Mouse (Mus musculus) CH12.LX (cell line): ENCODE measurements around the gene Atox1. TPM values are rescaled to one million over a fixed set of nuclear protein-coding genes. Genes with fewer than 3 reads are reported as not detected.
A peak's percentile ranks its signal among the peaks of the same experiment; 100 is the strongest.

Source experiments
- DNase-seq: peaks from one replicate; pipeline ENCODE4 v3.0.0-alpha.2; 2013; ENCODE audit errors: extremely low read depth
- H3K27ac ChIP-seq: 2 replicates; pipeline ENCODE4 v1.5.1; 2012; ENCODE audit warnings: low read depth, mild to moderate bottlenecking, control low read depth, moderate library complexity; ENCODE audit not compliant: insufficient read depth
- H3K27me3 ChIP-seq: replicated peaks from 2 replicates; pipeline ENCODE3; 2012; ENCODE audit warnings: inconsistent platforms
- H3K36me3 ChIP-seq, 2 experiments: replicated peaks in 1 of 2; 2 replicates each; pipeline versions ENCODE3 to v1.6.1; 2012; ENCODE audit warnings: inconsistent platforms in 1 of 2, low read length in 1 of 2, mild to moderate bottlenecking in 1 of 2, mixed read lengths in 1 of 2, moderate library complexity in 1 of 2; ENCODE audit not compliant: control insufficient read depth in 1 of 2, insufficient read depth in 1 of 2
- H3K4me1 ChIP-seq, 2 experiments: 2 replicates each; pipeline ENCODE4 v1.6.1; 2012; ENCODE audit warnings: inconsistent platforms in 1 of 2, moderate library complexity in 1 of 2; ENCODE audit not compliant: insufficient read depth in 2 of 2, control insufficient read depth in 1 of 2
- H3K4me2 ChIP-seq: 2 replicates; pipeline ENCODE4 v1.6.1; 2012; ENCODE audit warnings: low read depth, mild to moderate bottlenecking, control low read depth; ENCODE audit not compliant: poor library complexity, insufficient read depth, severe bottlenecking
- H3K4me3 ChIP-seq, 3 experiments: fragments of 150-350 bp in 1 of 3; sonication (generic) in 1 of 3; replicated peaks in 1 of 3; 2 replicates each; pipeline versions ENCODE3 to v1.5.1; 2011 to 2012; ENCODE audit warnings: low read depth in 2 of 3, low read length in 2 of 3, mild to moderate bottlenecking in 2 of 3, moderate library complexity in 2 of 3, control low read depth in 1 of 3, improper control_type of control experiment in 1 of 3, inconsistent platforms in 1 of 3, mixed read lengths in 1 of 3; ENCODE audit not compliant: poor library complexity in 1 of 3
- H3K79me2 ChIP-seq: replicated peaks from 2 replicates; pipeline ENCODE4 v1.6.1; 2012; ENCODE audit warnings: mild to moderate bottlenecking, moderate library complexity; ENCODE audit not compliant: control insufficient read depth, poor library complexity, insufficient read depth, severe bottlenecking; ENCODE audit errors: extremely low read depth
- H3K9ac ChIP-seq: 2 replicates; pipeline ENCODE4 v1.6.1; 2012; ENCODE audit warnings: low read depth, mild to moderate bottlenecking, control low read depth, moderate library complexity; ENCODE audit not compliant: insufficient read depth
- H3K9me3 ChIP-seq: replicated peaks from 2 replicates; pipeline ENCODE3; 2012; ENCODE audit warnings: low read length, inconsistent platforms, mixed read lengths
- BHLHE40 ChIP-seq: IDR thresholded peaks from 2 replicates; pipeline ENCODE4 v1.6.1; 2011; ENCODE audit warnings: mild to moderate bottlenecking, low read depth, low read length, improper control_type of control experiment
- CHD2 ChIP-seq: IDR thresholded peaks from 2 replicates; pipeline ENCODE4 v1.6.1; 2011; ENCODE audit warnings: low read length, improper control_type of control experiment
- CTCF ChIP-seq, 2 experiments: IDR thresholded peaks in 1 of 2; conservative IDR thresholded peaks in 1 of 2; 2 replicates each; pipeline ENCODE4 v1.5.1; 2011 to 2012; ENCODE audit warnings: low read depth in 2 of 2, low read length in 2 of 2, improper control_type of control experiment in 1 of 2, inconsistent platforms in 1 of 2, mild to moderate bottlenecking in 1 of 2, moderate library complexity in 1 of 2
- E2F4 ChIP-seq: IDR thresholded peaks from 2 replicates; pipeline ENCODE4 v1.6.1; 2011; ENCODE audit warnings: low read depth, low read length, improper control_type of control experiment; ENCODE audit not compliant: insufficient replicate concordance
- EP300 ChIP-seq: IDR thresholded peaks from 2 replicates; pipeline ENCODE4 v1.6.1; 2011; ENCODE audit warnings: low read length, improper control_type of control experiment
- HCFC1 ChIP-seq: IDR thresholded peaks from 2 replicates; pipeline ENCODE4 v1.6.1; 2012; ENCODE audit warnings: low read depth, mild to moderate bottlenecking, inconsistent platforms, low read length, improper control_type of control experiment
- IRF4 ChIP-seq: IDR thresholded peaks from 2 replicates; pipeline ENCODE4 v1.6.1; 2014; ENCODE audit warnings: low read depth, mild to moderate bottlenecking, inconsistent platforms, low read length, improper control_type of control experiment
- JUN ChIP-seq: IDR thresholded peaks from 2 replicates; pipeline ENCODE4 v1.6.1; 2011; ENCODE audit warnings: low read depth, mild to moderate bottlenecking, low read length, improper control_type of control experiment, moderate library complexity; ENCODE audit not compliant: insufficient read depth
- KAT2A ChIP-seq: IDR thresholded peaks from 2 replicates; pipeline ENCODE4 v1.6.1; 2012; ENCODE audit warnings: low read length, improper control_type of control experiment, inconsistent platforms; ENCODE audit not compliant: insufficient replicate concordance
- MAFK ChIP-seq: IDR thresholded peaks from 2 replicates; pipeline ENCODE4 v1.6.1; 2011; ENCODE audit warnings: low read length, improper control_type of control experiment; ENCODE audit not compliant: insufficient replicate concordance
- MAX ChIP-seq: IDR thresholded peaks from 2 replicates; pipeline ENCODE4 v1.6.1; 2011; ENCODE audit warnings: low read length, improper control_type of control experiment
- MEF2A ChIP-seq: IDR thresholded peaks from 2 replicates; pipeline ENCODE4 v1.6.1; 2014; ENCODE audit warnings: low read depth, mild to moderate bottlenecking, inconsistent platforms, low read length, improper control_type of control experiment, borderline replicate concordance
- MYC ChIP-seq: IDR thresholded peaks from 2 replicates; pipeline ENCODE4 v1.6.1; 2011; ENCODE audit warnings: low read depth, mild to moderate bottlenecking, improper control_type of control experiment, low read length
- NELFE ChIP-seq: IDR thresholded peaks from 2 replicates; pipeline ENCODE4 v1.6.1; 2011; ENCODE audit warnings: low read depth, low read length, improper control_type of control experiment
- PAX5 ChIP-seq: IDR thresholded peaks from 2 replicates; pipeline ENCODE4 v1.6.1; 2012; ENCODE audit warnings: low read length, inconsistent platforms, mixed read lengths
- POLR2A ChIP-seq: IDR thresholded peaks from 2 replicates; pipeline ENCODE4 v1.6.1; 2011; ENCODE audit warnings: low read depth, mild to moderate bottlenecking, improper control_type of control experiment, low read length
- RAD21 ChIP-seq: IDR thresholded peaks from 2 replicates; pipeline ENCODE4 v1.6.1; 2011; ENCODE audit warnings: low read depth, mild to moderate bottlenecking, low read length, improper control_type of control experiment, moderate library complexity
- SIN3A ChIP-seq: IDR thresholded peaks from 2 replicates; pipeline ENCODE4 v1.6.1; 2012; ENCODE audit warnings: low read length, improper control_type of control experiment, inconsistent platforms
- SMC3 ChIP-seq: IDR thresholded peaks from 2 replicates; pipeline ENCODE4 v1.6.1; 2011; ENCODE audit warnings: low read depth, low read length, improper control_type of control experiment
- TBP ChIP-seq: conservative IDR thresholded peaks from 2 replicates; pipeline ENCODE4 v1.6.1; 2011; ENCODE audit warnings: low read depth, low read length, improper control_type of control experiment
- UBTF ChIP-seq: IDR thresholded peaks from 2 replicates; pipeline ENCODE4 v1.6.1; 2012; ENCODE audit warnings: low read depth, mild to moderate bottlenecking, inconsistent platforms, low read length, improper control_type of control experiment, moderate library complexity
- USF2 ChIP-seq: conservative IDR thresholded peaks from 2 replicates; pipeline ENCODE4 v1.6.1; 2011; ENCODE audit warnings: low read depth, low read length, improper control_type of control experiment
- ZC3H11A ChIP-seq: IDR thresholded peaks from 2 replicates; pipeline ENCODE4 v1.6.1; 2012; ENCODE audit warnings: low read depth, mild to moderate bottlenecking, inconsistent platforms, low read length, improper control_type of control experiment
- ZKSCAN1 ChIP-seq: IDR thresholded peaks from 2 replicates; pipeline ENCODE4 v1.6.1; 2012; ENCODE audit warnings: low read depth, inconsistent platforms, low read length, improper control_type of control experiment, borderline replicate concordance
- ZMIZ1 ChIP-seq: IDR thresholded peaks from 2 replicates; pipeline ENCODE4 v1.6.1; 2012; ENCODE audit warnings: low read depth, mild to moderate bottlenecking, inconsistent platforms, low read length, improper control_type of control experiment
- ZNF384 ChIP-seq: IDR thresholded peaks from 2 replicates; pipeline ENCODE4 v1.6.1; 2012; ENCODE audit warnings: low read depth, low read length, improper control_type of control experiment, inconsistent platforms
- dilution Hi-C: fragments of 300-500 bp; cut with MboI; formaldehyde crosslinking; loops from 2 replicates; pipeline ENCODE4 v1.14.3; 2020; ENCODE audit warnings: low sequenced_read_pairs; ENCODE audit not compliant: extremely low pct_unique_long_range_greater_than_20kb, extremely low pct_ligation_motif_present
- in situ Hi-C: fragments of 300-500 bp; cut with MboI; formaldehyde crosslinking; loops from 3 replicates; pipeline ENCODE4 v1.14.3; 2019; ENCODE audit warnings: low sequenced_read_pairs, low pct_ligation_motif_present, low pct_unique_long_range_greater_than_20kb, mixed read lengths
- polyA plus RNA-seq: library from polyadenylated mRNA; unstranded; fragments of >175 nt; gene quantifications from 2 replicates; pipeline ENCODE4 v1.2.1, GENCODE M21; 2012; ENCODE audit warnings: low read depth; ENCODE audit not compliant: insufficient read length
- total RNA-seq, 2 experiments: library from RNA; depleted of rRNA; stranded (reverse); fragments of 300-350 nt in 1 of 2; fragments of >200 nt in 1 of 2; gene quantifications; 2 replicates each; pipeline ENCODE4 v1.2.3; 2012 to 2014

Atox1 gene
- total and polyA plus RNA-seq, 3 experiments, result 264 to 445 (median 398) TPM

- Histone ChIP-seq H3K27ac (no peak overlapping the region), H3K27me3 (no peaks in the 10 kb centered on the region), H3K36me3 (peaks cover 48 to 89% of the 10 kb centered on the region in 2 experiments), H3K9ac (no peak overlapping the region), H3K9me3 (no peaks in the 10 kb centered on the region), H3K4me1 (peaks cover 0 to 18% of the 10 kb centered on the region in 2 experiments; a peak in 2 of 4 replicates), H3K4me3 (no peak overlapping the region), H3K79me2 (no peaks in the 10 kb centered on the region), H3K4me2 (no peak overlapping the region)
- dilution Hi-C loops, result no loop called here
- DNase-seq, result no peak
- TF ChIP-seq PAX5 (no peak), ZMIZ1 (no peak), MYC (no peak), E2F4 (no peak), MAFK (no peak), JUN (no peak), ZKSCAN1 (no peak), BHLHE40 (no peak)
- in situ Hi-C loops, result loop anchor here (5.0 kb wide), 1 partner anchor 42 kb away; no protein-coding TSS in a partner anchor
Measured at GRCm38 (mm10) chr11:55449531-55449930, 11.5 kb downstream of the Atox1 start.

- H3K36me3 ChIP-seq, result peaks cover 34 to 86% of the 10 kb centered on the region in 2 experiments
- H3K79me2 ChIP-seq, result no peaks in the 10 kb centered on the region
- H3K4me2 ChIP-seq, result no peak overlapping the region
- H3K27ac ChIP-seq, result no peak overlapping the region
- dilution Hi-C loops, result no loop called here
- in situ Hi-C loops, result loop anchor here (5.0 kb wide), 1 partner anchor 39 kb away; no protein-coding TSS in a partner anchor
- peak; percentile 78 for DNase-seq
- H3K4me3 ChIP-seq, result no peak overlapping the region
- peak; percentile 95 to 96 for TF ChIP-seq CTCF (conservative IDR thresholded peaks at IDR 0.05 in 1 of 2, IDR thresholded peaks at IDR 0.05 in 1 of 2; ENCODE audit: low read depth in 2 of 2, low read length in 2 of 2)
- TF ChIP-seq SMC3, result peak; percentile 79
- peak; percentile 34; the same call in 1 of the 2 replicates for TF ChIP-seq ZC3H11A
- no peak for TF ChIP-seq JUN
- peak; percentile 95 for TF ChIP-seq RAD21
- no peaks in the 10 kb centered on the region for H3K9me3 ChIP-seq
- H3K9ac ChIP-seq, result no peak overlapping the region
- no peaks in the 10 kb centered on the region for H3K27me3 ChIP-seq
- no peaks in the 10 kb centered on the region for H3K4me1 ChIP-seq
Measured at GRCm38 (mm10) chr11:55446579-55446978, 14.5 kb downstream of the Atox1 start.

DNA sequence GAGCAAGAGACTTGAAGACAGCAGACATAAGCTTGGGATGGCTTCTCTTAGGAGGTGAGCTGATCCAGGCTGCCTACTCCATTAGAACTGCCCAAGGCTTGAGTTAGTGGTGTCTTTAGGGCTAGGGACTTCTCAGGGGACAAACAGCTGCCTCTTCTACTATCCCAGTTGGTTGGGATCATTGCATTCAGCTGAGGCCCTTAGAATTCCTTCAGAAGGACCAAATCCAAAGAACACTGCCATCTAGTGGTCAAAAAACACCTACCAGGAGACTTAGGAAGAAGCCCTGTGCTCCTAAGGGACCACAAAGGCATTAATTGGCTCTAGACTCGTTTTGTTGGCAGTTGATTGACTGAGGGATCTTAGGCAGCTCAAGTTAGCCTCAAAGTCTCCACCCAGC lies 16.3 kb downstream of the Atox1 start:
- no peak overlapping the region for H3K27ac ChIP-seq
- no peaks in the 10 kb centered on the region for H3K9me3 ChIP-seq
- dilution Hi-C loops (no loop called here), in situ Hi-C loops (loop anchor here (5.0 kb wide), 1 partner anchor 37 kb away; no protein-coding TSS in a partner anchor)
- H3K36me3 ChIP-seq, result peaks cover 24 to 81% of the 10 kb centered on the region in 2 experiments
- no peaks in the 10 kb centered on the region for H3K4me1 ChIP-seq
- H3K79me2 ChIP-seq, result no peaks in the 10 kb centered on the region
- H3K4me3 ChIP-seq, result no peak overlapping the region
- H3K27me3 ChIP-seq, result no peaks in the 10 kb centered on the region
- peak; percentile 61 for DNase-seq
- no peak overlapping the region for H3K9ac ChIP-seq
- H3K4me2 ChIP-seq, result no peak overlapping the region
- no peak for TF ChIP-seq USF2
- TF ChIP-seq KAT2A, result no peak
- TF ChIP-seq EP300, result no peak
- no peak for TF ChIP-seq TBP
- no peak for TF ChIP-seq PAX5
- TF ChIP-seq SIN3A, result no peak
- TF ChIP-seq ZNF384, result no peak
- no peak for TF ChIP-seq MAX
- TF ChIP-seq CHD2, result no peak
- no peak for TF ChIP-seq MAFK
- TF ChIP-seq UBTF, result no peak
- TF ChIP-seq CTCF (conservative IDR thresholded peaks at IDR 0.05 in 1 of 2, IDR thresholded peaks at IDR 0.05 in 1 of 2; ENCODE audit: low read depth in 2 of 2, low read length in 2 of 2), result peak; percentile 81 to 90
- no peak for TF ChIP-seq POLR2A
- TF ChIP-seq IRF4, result no peak
- peak; percentile 51 for TF ChIP-seq RAD21
- no peak for TF ChIP-seq HCFC1
- TF ChIP-seq NELFE, result peak; percentile 27; the same call in 1 of the 2 replicates
- TF ChIP-seq MEF2A, result no peak
- TF ChIP-seq ZC3H11A, result no peak
